Mouse (Mus musculus) A20 (cell line): ENCODE measurements around the gene Slc34a3.

Experiments
- DNase-seq: peaks from one replicate; pipeline ENCODE4 v3.0.0-alpha.2; 2011; ENCODE audit warnings: low read depth, low spot score

The Slc34a3 gene

GRCm38 (mm10) chr2:25193330-25193770 lies 40.8 kb downstream of the Slc34a3 start:
- peak; percentile 90 for DNase-seq

GRCm38 (mm10) chr2:25187841-25188240 lies 46.3 kb downstream of the Slc34a3 start:
- DNase-seq: no peak

GRCm38 (mm10) chr2:25186575-25186930 lies 47.6 kb downstream of the Slc34a3 start:
- DNase-seq: no peak

- no peak for DNase-seq
Measured at GRCm38 (mm10) chr2:25185625-25186574, 48.3 kb downstream of the Slc34a3 start.

GRCm38 (mm10) chr2:25184496-25184895 lies 49.7 kb downstream of the Slc34a3 start:
- DNase-seq: no peak

- no peak for DNase-seq
Measured at GRCm38 (mm10) chr2:25183336-25183735, 50.8 kb downstream of the Slc34a3 start.

GRCm38 (mm10) chr2:25182664-25183063 lies 51.5 kb downstream of the Slc34a3 start:
- no peak for DNase-seq

- no peak for DNase-seq
Measured at GRCm38 (mm10) chr2:25181891-25182397, 52.2 kb downstream of the Slc34a3 start.

GRCm38 (mm10) chr2:25180973-25181890 lies 52.9 kb downstream of the Slc34a3 start:
- peak; percentile 79 for DNase-seq

GRCm38 (mm10) chr2:25180478-25180903 lies 53.7 kb downstream of the Slc34a3 start, which contains the start of gene Nrarp:
TSS of gene Nrarp (plus strand) at chr2:25180758.
- DNase-seq: peak; percentile 94

GRCm38 (mm10) chr2:25179566-25180217 lies 54.5 kb downstream of the Slc34a3 start:
- no peak for DNase-seq
